Mouse (Mus musculus): ENCODE data around the gene Frmpd4. TPM values are rescaled to one million over a fixed set of nuclear protein-coding genes. Genes with fewer than 3 reads are reported as not detected.

Frmpd4 gene
- polyA plus RNA-seq, 1 experiment = 0.05 TPM

- no peak overlapping the region for H3K4me2 ChIP-seq (ENCODE audit: low read depth)
- H3K36me3 ChIP-seq (ENCODE audit: control insufficient read depth, insufficient read depth) = no peaks in the 10 kb centered on the region
- no peaks in the 10 kb centered on the region for H3K79me2 ChIP-seq (ENCODE audit: control insufficient read depth, insufficient read depth)
- no peak for TF ChIP-seq SRF (IDR thresholded peaks at IDR 0.05; ENCODE audit: control insufficient read depth, insufficient read length, low read depth)
- no peak for TF ChIP-seq POLR2AphosphoS2 (IDR thresholded peaks at IDR 0.05; ENCODE audit: insufficient read length, low read depth)
- TF ChIP-seq USF1 (IDR thresholded peaks at IDR 0.05; ENCODE audit: low read depth) = no peak
- no peak for TF ChIP-seq CEBPB (IDR thresholded peaks at IDR 0.05; ENCODE audit: insufficient read depth, poor library complexity, severe bottlenecking)
- no peak for TF ChIP-seq E2F4 (IDR thresholded peaks at IDR 0.05; ENCODE audit: insufficient read depth)
- TF ChIP-seq MYOG (IDR thresholded peaks at IDR 0.05; ENCODE audit: control insufficient read depth in 1 of 3, insufficient read depth in 1 of 3, insufficient read length in 2 of 3, low read depth in 2 of 3) = no peak
- TF ChIP-seq MAX (IDR thresholded peaks at IDR 0.05; ENCODE audit: low read depth) = no peak
- no peak for TF ChIP-seq POLR2A (IDR thresholded peaks at IDR 0.05; ENCODE audit: insufficient read length, low read depth)
- no peak for TF ChIP-seq MYOD1 (IDR thresholded peaks at IDR 0.05; ENCODE audit: control insufficient read depth in 1 of 3, insufficient read length in 2 of 3, low read depth in 2 of 3)
- TF ChIP-seq TCF12 (IDR thresholded peaks at IDR 0.05; ENCODE audit: insufficient read depth, poor library complexity, severe bottlenecking) = no peak
- no peak for TF ChIP-seq REST (IDR thresholded peaks at IDR 0.05; ENCODE audit: insufficient read depth, insufficient read length)
- no peak for TF ChIP-seq TCF3 (IDR thresholded peaks at IDR 0.05; ENCODE audit: insufficient read length, low read depth)
- no peak overlapping the region for H3ac ChIP-seq (ENCODE audit: control insufficient read depth, insufficient read length)
- no peaks in the 10 kb centered on the region for H3K27me3 ChIP-seq (ENCODE audit: control insufficient read depth, insufficient read depth, insufficient read length)
- no peak overlapping the region for H3K4me3 ChIP-seq
Measured at GRCm38 (mm10) chrX:168569231-168569630, 7.8 kb downstream of the Frmpd4 start.

DNA sequence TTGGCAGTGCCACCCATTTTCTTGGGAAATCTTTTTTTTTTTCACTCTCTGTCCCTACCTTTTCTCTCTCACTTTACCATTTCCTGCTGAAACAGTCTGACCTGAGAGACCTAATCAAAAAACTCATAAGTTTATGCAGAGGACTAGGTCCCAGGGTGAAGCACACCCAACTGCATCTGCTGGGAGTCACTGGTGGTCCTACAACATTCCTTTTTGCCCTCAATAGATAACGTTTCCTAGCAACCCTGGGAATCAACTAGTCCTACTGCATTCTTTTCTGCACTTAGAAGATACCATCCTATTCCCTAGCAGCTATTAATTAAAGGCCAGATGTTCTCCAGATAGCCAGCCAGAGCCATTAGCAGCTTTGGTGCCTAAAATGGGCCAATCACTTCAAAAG, 71.8 kb downstream of the Frmpd4 start:
- H3K27me3 ChIP-seq (ENCODE audit: control insufficient read depth, insufficient read depth, insufficient read length) = no peaks in the 10 kb centered on the region
- H3K36me3 ChIP-seq (ENCODE audit: control insufficient read depth, insufficient read depth) = no peaks in the 10 kb centered on the region
- no peak overlapping the region for H3K4me3 ChIP-seq
- H3ac ChIP-seq (ENCODE audit: control insufficient read depth, insufficient read length) = no peak overlapping the region
- H3K4me2 ChIP-seq (ENCODE audit: low read depth) = no peak overlapping the region
- TF ChIP-seq TCF12 (IDR thresholded peaks at IDR 0.05; ENCODE audit: insufficient read depth, poor library complexity, severe bottlenecking) (no peak), REST (IDR thresholded peaks at IDR 0.05; ENCODE audit: insufficient read depth, insufficient read length) (no peak), E2F4 (IDR thresholded peaks at IDR 0.05; ENCODE audit: insufficient read depth) (no peak), MYOD1 (IDR thresholded peaks at IDR 0.05; ENCODE audit: control insufficient read depth in 1 of 3, insufficient read length in 2 of 3, low read depth in 2 of 3) (no peak), TCF3 (IDR thresholded peaks at IDR 0.05; ENCODE audit: insufficient read length, low read depth) (no peak), MYOG (IDR thresholded peaks at IDR 0.05; ENCODE audit: control insufficient read depth in 1 of 3, insufficient read depth in 1 of 3, insufficient read length in 2 of 3, low read depth in 2 of 3) (no peak), CEBPB (IDR thresholded peaks at IDR 0.05; ENCODE audit: insufficient read depth, poor library complexity, severe bottlenecking) (no peak)
- H3K79me2 ChIP-seq (ENCODE audit: control insufficient read depth, insufficient read depth) = no peaks in the 10 kb centered on the region

DNA sequence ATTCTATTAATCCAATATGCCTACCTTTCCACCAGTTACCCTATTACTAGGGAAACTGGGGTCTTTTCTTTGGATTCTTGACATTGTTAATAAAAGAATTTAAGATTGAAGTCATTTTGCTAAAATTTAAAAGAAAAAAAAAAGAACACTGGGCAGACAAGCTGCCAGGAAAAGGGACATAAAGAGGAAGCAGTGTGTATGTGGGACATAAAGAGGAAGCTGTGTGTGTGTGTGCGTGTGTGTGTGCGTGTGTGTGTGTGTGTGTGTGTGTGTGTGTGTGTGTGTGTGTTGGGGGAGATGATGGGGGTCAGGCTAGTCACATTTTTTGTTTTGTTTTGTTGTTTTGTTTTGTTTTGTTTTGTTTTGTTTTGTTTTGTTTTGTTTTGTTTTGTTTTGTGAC, 121.8 kb downstream of the Frmpd4 start:
- Histone ChIP-seq H3K27me3 (ENCODE audit: control insufficient read depth, insufficient read depth, insufficient read length) (no peaks in the 10 kb centered on the region), H3K4me3 (no peak overlapping the region), H3K36me3 (ENCODE audit: control insufficient read depth, insufficient read depth) (no peaks in the 10 kb centered on the region), H3K4me2 (ENCODE audit: low read depth) (no peak overlapping the region), H3ac (ENCODE audit: control insufficient read depth, insufficient read length) (no peak overlapping the region), H3K79me2 (ENCODE audit: control insufficient read depth, insufficient read depth) (no peaks in the 10 kb centered on the region)
- TF ChIP-seq CEBPB (IDR thresholded peaks at IDR 0.05; ENCODE audit: insufficient read depth, poor library complexity, severe bottlenecking) = no peak
- TF ChIP-seq SRF (IDR thresholded peaks at IDR 0.05; ENCODE audit: control insufficient read depth, insufficient read length, low read depth) = no peak
- TF ChIP-seq TCF12 (IDR thresholded peaks at IDR 0.05; ENCODE audit: insufficient read depth, poor library complexity, severe bottlenecking) = no peak
- TF ChIP-seq E2F4 (IDR thresholded peaks at IDR 0.05; ENCODE audit: insufficient read depth) = no peak
- TF ChIP-seq MYOD1 (IDR thresholded peaks at IDR 0.05; ENCODE audit: control insufficient read depth in 1 of 3, insufficient read length in 2 of 3, low read depth in 2 of 3) = no peak
- no peak for TF ChIP-seq POLR2A (IDR thresholded peaks at IDR 0.05; ENCODE audit: insufficient read length, low read depth)
- TF ChIP-seq USF1 (IDR thresholded peaks at IDR 0.05; ENCODE audit: low read depth) = no peak

- TF ChIP-seq CEBPB (IDR thresholded peaks at IDR 0.05; ENCODE audit: insufficient read depth, poor library complexity, severe bottlenecking) (no peak), TCF3 (IDR thresholded peaks at IDR 0.05; ENCODE audit: insufficient read length, low read depth) (no peak), REST (IDR thresholded peaks at IDR 0.05; ENCODE audit: insufficient read depth, insufficient read length) (no peak), MAX (IDR thresholded peaks at IDR 0.05; ENCODE audit: low read depth) (no peak), TCF12 (IDR thresholded peaks at IDR 0.05; ENCODE audit: insufficient read depth, poor library complexity, severe bottlenecking) (no peak), MYOD1 (IDR thresholded peaks at IDR 0.05; ENCODE audit: control insufficient read depth in 1 of 3, insufficient read length in 2 of 3, low read depth in 2 of 3) (no peak)
- Histone ChIP-seq H3K4me2 (ENCODE audit: low read depth) (no peak overlapping the region), H3K27me3 (ENCODE audit: control insufficient read depth, insufficient read depth, insufficient read length) (no peaks in the 10 kb centered on the region), H3ac (ENCODE audit: control insufficient read depth, insufficient read length) (no peak overlapping the region), H3K36me3 (ENCODE audit: control insufficient read depth, insufficient read depth) (no peaks in the 10 kb centered on the region), H3K79me2 (ENCODE audit: control insufficient read depth, insufficient read depth) (no peaks in the 10 kb centered on the region), H3K4me3 (no peak overlapping the region)
Measured at GRCm38 (mm10) chrX:168431206-168431605, 145.8 kb downstream of the Frmpd4 start.

DNA sequence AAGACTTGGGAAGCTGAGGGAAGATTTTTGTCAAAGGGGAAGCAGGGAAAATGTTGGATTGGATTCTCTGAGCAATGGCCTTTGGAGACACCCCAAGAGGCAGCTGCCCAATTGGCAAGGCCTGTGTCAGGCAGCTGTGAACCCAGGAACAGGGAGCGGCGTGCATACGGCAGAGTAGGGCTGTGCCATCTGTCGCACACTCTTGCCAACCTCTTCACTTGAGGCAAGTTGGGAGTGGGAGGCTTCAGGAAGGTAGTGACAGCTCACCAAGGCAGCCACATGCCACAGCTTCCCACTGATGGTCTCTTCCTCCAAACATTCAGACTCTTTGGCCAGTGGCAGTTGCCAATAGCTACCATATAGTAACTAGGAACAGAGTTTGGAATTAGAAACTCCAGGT, 147.2 kb downstream of the Frmpd4 start:
- Histone ChIP-seq H3K4me2 (ENCODE audit: low read depth) (no peak overlapping the region), H3K79me2 (ENCODE audit: control insufficient read depth, insufficient read depth) (no peaks in the 10 kb centered on the region), H3ac (ENCODE audit: control insufficient read depth, insufficient read length) (no peak overlapping the region), H3K36me3 (ENCODE audit: control insufficient read depth, insufficient read depth) (no peaks in the 10 kb centered on the region), H3K27me3 (ENCODE audit: control insufficient read depth, insufficient read depth, insufficient read length) (no peaks in the 10 kb centered on the region), H3K4me3 (no peak overlapping the region)
- TF ChIP-seq MYOD1 (IDR thresholded peaks at IDR 0.05; ENCODE audit: control insufficient read depth in 1 of 3, insufficient read length in 2 of 3, low read depth in 2 of 3) (peak in 1 of 3 experiments; percentile 58), POLR2A (IDR thresholded peaks at IDR 0.05; ENCODE audit: insufficient read length, low read depth) (no peak)

Data from myocyte (in vitro differentiated cells).